Mouse (Mus musculus): ENCODE data around the gene Smg9.
A peak's percentile ranks its signal among the peaks of the same experiment; 100 is the strongest.
"Not testable (repeated sequence)": the region's sequence is repeated elsewhere in the genome, so short reads cannot be mapped to it uniquely, and the experiment has no call there.

Smg9 gene

DNA sequence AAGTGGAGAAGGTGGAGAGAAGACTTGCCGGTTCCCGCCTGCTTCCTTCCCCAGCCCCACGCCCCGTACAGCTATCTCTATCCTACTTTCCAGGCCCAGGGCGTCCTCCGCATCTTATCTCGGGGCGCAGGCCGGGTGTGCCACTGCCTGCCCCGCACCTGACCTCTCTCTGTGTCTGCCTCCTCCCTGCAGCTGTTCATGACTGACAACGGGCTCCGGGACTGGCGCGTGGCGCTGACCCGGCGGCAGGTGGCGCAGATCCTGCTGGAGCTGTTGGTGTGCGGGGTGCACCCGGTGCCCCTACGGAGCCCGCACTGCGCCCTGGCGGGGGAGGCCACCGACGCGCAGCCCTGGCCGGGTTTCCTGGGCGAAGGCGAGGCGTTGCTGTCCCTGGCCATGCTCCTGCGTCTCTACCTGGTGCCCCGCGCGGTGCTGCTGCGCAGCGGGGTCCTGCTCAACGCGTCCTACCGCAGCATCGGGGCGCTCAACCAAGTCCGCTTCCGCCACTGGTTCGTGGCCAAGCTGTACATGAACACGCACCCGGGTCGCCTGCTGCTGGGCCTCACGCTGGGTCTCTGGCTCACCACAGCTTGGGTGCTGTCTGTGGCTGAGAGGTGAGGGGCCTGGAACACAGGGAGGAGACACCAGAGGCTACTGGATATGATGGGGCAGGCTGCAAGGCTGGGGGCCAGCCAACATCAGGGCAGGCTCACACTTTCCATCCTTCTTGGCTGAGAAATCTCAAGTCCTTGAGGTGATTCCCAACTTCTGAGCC lies 22.1 kb upstream of the Smg9 start:
- no peak for DNase-seq (ENCODE audit: low read depth, low spot score)

GRCm38 (mm10) chr7:24378049-24378701 lies 21.2 kb upstream of the Smg9 start:
- DNase-seq (ENCODE audit: low read depth, low spot score) = no peak

- no peak for DNase-seq (ENCODE audit: low read depth, low spot score)
These were observed 19.5 kb upstream of the Smg9 start for GRCm38 (mm10) chr7:24379934-24380333.

DNA sequence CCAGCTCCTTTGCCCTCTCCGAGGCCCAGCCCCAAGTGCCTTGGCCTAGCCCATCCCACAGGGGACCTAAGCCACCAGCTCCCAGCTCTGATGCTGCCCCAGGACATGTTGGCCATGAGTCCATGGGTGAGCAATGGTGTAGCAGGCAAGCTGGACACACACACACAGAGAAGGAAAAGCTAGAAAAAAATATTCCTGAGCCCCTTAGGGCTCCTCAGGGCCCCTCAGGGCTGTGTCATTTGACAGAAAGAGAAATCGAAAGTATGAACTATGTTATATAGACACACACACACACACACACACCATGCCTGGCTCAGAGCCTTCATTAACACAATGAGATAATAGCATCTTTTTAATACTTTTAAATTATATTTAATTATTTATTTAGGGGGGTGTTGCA lies 19.0 kb upstream of the Smg9 start:
- DNase-seq (ENCODE audit: low read depth, low spot score) = no peak

DNA sequence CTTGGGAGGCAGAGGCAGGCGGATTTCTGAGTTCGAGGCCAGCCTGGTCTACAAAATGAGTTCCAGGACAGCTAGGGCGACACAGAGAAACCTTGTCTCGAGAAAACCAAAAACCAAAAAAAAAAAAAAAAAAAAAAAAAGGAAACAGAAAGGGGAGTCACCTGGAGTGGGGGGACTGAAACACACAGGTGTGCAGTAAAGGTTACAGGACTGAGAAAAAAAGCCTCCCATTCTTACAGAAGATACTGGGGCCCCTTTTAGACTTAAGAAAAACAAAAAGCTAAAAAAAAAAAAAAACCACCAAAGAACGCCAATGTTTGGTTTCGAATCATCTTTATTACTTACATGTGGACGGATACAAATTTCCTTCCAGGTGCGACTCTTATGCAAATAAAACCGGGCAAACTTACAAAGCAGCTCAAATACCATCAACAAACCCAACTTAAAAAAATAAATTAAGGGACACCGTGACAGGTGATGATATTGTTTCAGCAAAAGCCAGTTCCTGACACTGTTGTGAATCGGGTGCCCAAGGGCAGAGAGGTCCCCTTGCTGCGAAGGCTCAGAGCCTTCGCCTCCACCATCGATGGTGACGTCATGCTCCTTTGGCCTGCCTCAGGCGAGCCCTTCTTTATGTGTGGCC lies 16.6 kb upstream of the Smg9 start:
- no peak for DNase-seq (ENCODE audit: low read depth, low spot score)

DNA sequence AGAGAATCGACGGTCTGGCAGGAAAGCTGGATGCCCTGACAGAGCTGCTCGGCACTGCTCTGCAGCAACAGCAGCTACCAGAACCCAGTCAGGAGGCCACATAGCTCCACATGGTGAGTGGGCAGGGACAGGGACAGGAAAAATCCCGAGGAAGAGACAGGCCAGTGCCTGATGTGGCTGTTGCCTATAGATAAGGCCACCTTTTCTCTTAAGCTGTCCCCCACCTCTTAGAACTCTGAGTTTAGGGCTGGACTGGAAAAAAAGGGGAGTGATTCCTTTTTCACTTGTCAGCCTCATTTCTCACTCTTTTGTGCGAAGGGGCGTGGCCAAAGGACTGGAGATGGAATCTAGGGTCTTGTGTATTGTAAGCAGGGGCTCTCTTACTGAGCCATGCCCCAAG lies 15.3 kb upstream of the Smg9 start:
- DNase-seq (ENCODE audit: low read depth, low spot score) = no peak

- DNase-seq (ENCODE audit: low read depth, low spot score) = no peak
These were observed 14.6 kb upstream of the Smg9 start for GRCm38 (mm10) chr7:24384827-24385226.

GRCm38 (mm10) chr7:24387059-24387556 lies 12.3 kb upstream of the Smg9 start:
- no peak for DNase-seq (ENCODE audit: low read depth, low spot score)

- DNase-seq (ENCODE audit: low read depth, low spot score) = no peak
These were observed 9.8 kb upstream of the Smg9 start for GRCm38 (mm10) chr7:24389516-24390187.

- no peak for DNase-seq (ENCODE audit: low read depth, low spot score)
These were observed 8.9 kb upstream of the Smg9 start for GRCm38 (mm10) chr7:24390512-24390911.

- peak; percentile 69 for DNase-seq (ENCODE audit: low read depth, low spot score)
These were observed 8.3 kb upstream of the Smg9 start for GRCm38 (mm10) chr7:24391077-24391476.

- no peak for DNase-seq (ENCODE audit: low read depth, low spot score)
These were observed 7.7 kb upstream of the Smg9 start for GRCm38 (mm10) chr7:24391687-24392086.

DNA sequence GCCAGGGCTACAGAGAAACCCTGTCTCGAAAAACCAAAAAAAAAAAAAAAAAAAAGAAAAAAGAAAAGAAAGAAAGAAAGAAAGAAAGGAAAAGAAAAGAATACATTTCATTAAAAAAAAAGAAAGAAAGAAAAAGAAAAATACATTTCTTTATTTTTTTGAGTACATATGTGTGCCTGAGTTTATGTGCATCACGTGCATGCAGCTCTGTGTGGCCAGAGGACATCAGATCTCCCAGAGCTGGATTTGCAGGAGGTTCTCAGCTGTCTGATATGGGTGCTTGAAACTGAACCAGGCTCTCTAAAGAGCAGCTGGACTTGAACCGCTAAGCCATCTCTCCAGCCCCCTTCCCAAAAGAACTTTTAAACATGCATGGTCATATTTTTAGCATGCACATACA lies 5.4 kb upstream of the Smg9 start:
- no peak for DNase-seq (ENCODE audit: low read depth, low spot score)

DNA sequence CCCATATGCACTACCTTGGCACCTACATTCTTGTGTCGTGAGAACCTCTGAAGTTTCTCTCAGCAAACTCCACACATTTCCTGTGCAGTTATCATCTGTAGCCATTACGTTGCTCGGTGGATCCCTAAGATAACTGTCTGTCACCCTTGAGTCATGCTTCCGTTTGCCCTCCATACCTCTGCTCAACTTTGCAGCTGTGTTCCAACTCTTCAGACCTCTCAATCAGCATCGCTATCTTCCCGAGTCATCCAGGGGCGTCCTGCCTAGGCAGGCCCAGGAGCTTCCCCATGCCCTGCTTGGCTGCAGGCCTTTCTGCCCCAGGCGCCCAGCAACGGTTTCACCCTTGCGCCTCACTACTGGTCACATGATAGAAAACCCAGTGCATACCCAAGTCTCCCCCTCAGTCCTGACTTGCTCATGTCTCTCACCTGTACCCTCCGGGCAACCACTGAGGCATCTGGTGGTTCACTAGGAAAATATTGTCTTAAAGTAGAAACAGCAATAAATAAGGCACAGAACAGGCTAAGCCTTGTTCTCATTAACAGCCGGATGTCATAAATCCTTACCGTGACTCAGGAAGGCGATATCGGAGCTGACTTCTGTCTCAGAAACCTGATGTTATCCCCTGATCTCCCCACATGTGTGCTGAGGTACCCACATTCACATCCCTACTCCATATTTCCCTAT lies 4.8 kb upstream of the Smg9 start:
- DNase-seq (ENCODE audit: low read depth, low spot score) = no peak

DNA sequence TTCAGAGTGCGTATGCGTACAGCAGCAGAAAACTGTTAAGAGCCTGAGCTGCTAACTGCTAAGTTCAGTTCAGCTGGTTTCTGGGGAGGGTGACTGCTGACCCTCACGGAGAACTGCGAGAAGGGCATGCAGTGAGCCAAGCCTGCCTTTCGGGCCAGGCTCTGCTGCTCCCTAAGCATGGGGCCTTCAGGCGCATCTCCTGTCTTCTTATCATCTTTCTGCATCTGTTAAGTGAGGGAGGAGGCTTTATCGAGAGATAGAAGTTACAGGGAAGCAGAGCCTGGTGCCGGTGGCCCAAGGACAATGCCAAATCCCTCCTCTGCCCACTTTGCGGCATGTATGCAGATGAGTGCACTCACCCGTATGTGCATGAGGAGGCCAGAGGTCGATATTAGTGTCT lies 2.6 kb upstream of the Smg9 start:
- DNase-seq (ENCODE audit: low read depth, low spot score) = no peak

DNA sequence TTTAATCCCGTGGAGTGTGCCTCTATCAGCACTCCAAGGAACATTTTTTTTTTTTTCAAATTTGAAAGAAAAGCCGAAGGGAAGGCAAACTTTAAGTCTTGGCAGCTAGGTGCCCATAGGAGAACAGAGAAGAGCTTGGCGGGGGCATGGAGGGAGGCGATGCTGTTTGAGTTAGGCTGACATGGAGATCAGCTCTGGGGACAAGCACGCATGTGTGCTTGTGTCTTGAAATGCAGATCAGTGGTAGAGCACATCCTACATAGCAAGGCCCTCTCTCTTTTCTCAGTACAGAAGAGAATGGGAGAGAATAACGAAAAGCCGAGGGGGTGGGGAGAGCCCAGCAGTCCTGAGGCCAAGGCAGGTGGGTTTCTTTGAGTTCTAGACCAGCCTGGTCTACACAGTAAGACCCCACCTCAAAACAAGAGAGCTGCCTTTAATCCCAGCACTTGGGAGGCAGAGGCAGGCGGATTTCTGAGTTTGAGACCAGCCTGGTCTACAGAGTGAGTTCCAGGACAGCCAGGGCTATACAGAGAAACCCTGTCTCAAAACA lies 980 bp upstream of the Smg9 start:
- no peak for DNase-seq (ENCODE audit: low read depth, low spot score)

- no peak for DNase-seq (ENCODE audit: low read depth, low spot score)
These were observed 648 bp downstream of the Smg9 start for GRCm38 (mm10) chr7:24400082-24400452.

- DNase-seq (ENCODE audit: low read depth, low spot score) = not testable (repeated sequence)
These were observed 1.1 kb downstream of the Smg9 start for GRCm38 (mm10) chr7:24400489-24400888.

DNA sequence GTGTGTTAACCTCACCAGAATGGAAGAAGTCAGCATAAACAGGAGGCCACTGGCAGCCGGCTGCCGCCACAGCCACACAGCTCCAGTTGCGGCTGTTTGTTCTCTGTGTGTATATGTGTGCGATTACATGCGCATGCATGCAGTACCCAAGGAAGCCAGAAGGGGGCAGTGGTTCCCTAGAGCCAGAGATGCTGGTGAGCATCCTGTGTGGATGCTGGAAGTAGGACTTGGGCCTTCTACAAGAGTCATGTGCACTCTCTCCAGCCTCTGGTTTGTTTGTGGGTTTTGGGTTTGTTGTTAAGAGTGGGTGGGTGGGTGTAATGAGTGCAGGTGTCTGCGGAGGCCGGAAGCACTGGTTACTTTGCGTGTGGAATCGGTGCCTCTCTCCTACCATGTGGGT lies 3.4 kb downstream of the Smg9 start:
- DNase-seq (ENCODE audit: low read depth, low spot score) = no peak

- no peak for DNase-seq (ENCODE audit: low read depth, low spot score)
These were observed 6.2 kb downstream of the Smg9 start for GRCm38 (mm10) chr7:24405649-24406048.

All from embryo, embryonic 11.5 days (tissue).